Mouse (Mus musculus): ENCODE measurements around the gene Klhl23. TPM values are rescaled to one million over a fixed set of nuclear protein-coding genes. Genes with fewer than 3 reads are reported as not detected.
"Not testable (repeated sequence)": the region's sequence is repeated elsewhere in the genome, so short reads cannot be mapped to it uniquely, and the experiment has no call there.

The Klhl23 gene
- polyA plus RNA-seq, 1 experiment from 2014 or later = 41.0 TPM

- H3K27ac ChIP-seq (replicated peaks); H3K36me3 ChIP-seq; H3K4me2 ChIP-seq (replicated peaks); ATAC-seq (ENCODE audit: low FRiP score, low read depth); H3K9me3 ChIP-seq; H3K4me1 ChIP-seq; H3K4me3 ChIP-seq; H3K9ac ChIP-seq (replicated peaks); H3K27me3 ChIP-seq: not testable (repeated sequence)
- 66% methylated on average over 7 of the region's 7 CpGs for WGBS
Observed at GRCm38 (mm10) chr2:69811349-69811748, 10.4 kb upstream of the Klhl23 start.

GRCm38 (mm10) chr2:69816575-69816974, 5.2 kb upstream of the Klhl23 start:
- Histone ChIP-seq H3K36me3 (no peaks in the 10 kb centered on the region), H3K4me2 (replicated peaks) (no peak overlapping the region), H3K4me3 (no peak overlapping the region), H3K9me3 (no peaks in the 10 kb centered on the region), H3K4me1 (no peaks in the 10 kb centered on the region), H3K9ac (replicated peaks) (no peak overlapping the region), H3K27me3 (no peaks in the 10 kb centered on the region), H3K27ac (replicated peaks) (no peak overlapping the region)
- ATAC-seq (ENCODE audit: low FRiP score, low read depth) = no peak
- 91% methylated on average over 5 of the region's 5 CpGs for WGBS

GRCm38 (mm10) chr2:69818350-69819085, 3.2 kb upstream of the Klhl23 start:
- H3K27me3 ChIP-seq = no peaks in the 10 kb centered on the region
- H3K4me1 ChIP-seq = peaks cover 5% of the 10 kb centered on the region; the same call in 1 of the 2 replicates
- no peak overlapping the region for H3K4me2 ChIP-seq (replicated peaks)
- 84% methylated on average over 9 of the region's 9 CpGs for WGBS
- no peaks in the 10 kb centered on the region for H3K9me3 ChIP-seq
- no peak overlapping the region for H3K9ac ChIP-seq (replicated peaks)
- H3K27ac ChIP-seq (replicated peaks) = no peak overlapping the region
- H3K4me3 ChIP-seq = no peak overlapping the region
- H3K36me3 ChIP-seq = no peaks in the 10 kb centered on the region
- ATAC-seq (ENCODE audit: low FRiP score, low read depth) = no peak

GRCm38 (mm10) chr2:69820201-69820600, 1.5 kb upstream of the Klhl23 start:
- Histone ChIP-seq H3K27me3 (no peaks in the 10 kb centered on the region), H3K4me3 (no peak overlapping the region), H3K9ac (replicated peaks) (no peak overlapping the region), H3K4me2 (replicated peaks) (no peak overlapping the region), H3K36me3 (no peaks in the 10 kb centered on the region), H3K9me3 (no peaks in the 10 kb centered on the region), H3K27ac (replicated peaks) (no peak overlapping the region), H3K4me1 (peaks cover 18% of the 10 kb centered on the region; the same call in 1 of the 2 replicates)
- ATAC-seq (ENCODE audit: low FRiP score, low read depth) = no peak
- WGBS = 68% methylated on average over 1 of the region's 1 CpGs

GRCm38 (mm10) chr2:69822361-69823128, 801 bp downstream of the Klhl23 start:
- Histone ChIP-seq H3K27me3 (no peaks in the 10 kb centered on the region), H3K9me3 (no peaks in the 10 kb centered on the region), H3K4me2 (replicated peaks) (peak overlapping the region; percentile 79), H3K4me3 (peak overlapping the region; percentile 77), H3K36me3 (no peaks in the 10 kb centered on the region), H3K4me1 (peaks cover 23% of the 10 kb centered on the region), H3K27ac (replicated peaks) (peak overlapping the region; percentile 94), H3K9ac (replicated peaks) (peak overlapping the region; percentile 91)
- under 1% methylated on average over 47 of the region's 80 CpGs for WGBS
- peak; percentile 79 for ATAC-seq (ENCODE audit: low FRiP score, low read depth)

GRCm38 (mm10) chr2:69823129-69823677, 1.5 kb downstream of the Klhl23 start:
- peak; percentile 82 for ATAC-seq (ENCODE audit: low FRiP score, low read depth)
- WGBS = 2% methylated on average over 44 of the region's 45 CpGs
- peaks cover 26% of the 10 kb centered on the region for H3K4me1 ChIP-seq
- H3K27me3 ChIP-seq = no peaks in the 10 kb centered on the region
- peak overlapping the region; percentile 79 for H3K4me2 ChIP-seq (replicated peaks)
- H3K4me3 ChIP-seq = peak overlapping the region; percentile 77
- no peaks in the 10 kb centered on the region for H3K9me3 ChIP-seq
- peak overlapping the region; percentile 94 for H3K27ac ChIP-seq (replicated peaks)
- H3K9ac ChIP-seq (replicated peaks) = peak overlapping the region; percentile 91
- H3K36me3 ChIP-seq = no peaks in the 10 kb centered on the region

GRCm38 (mm10) chr2:69825898-69826297, 4.2 kb downstream of the Klhl23 start:
- no peaks in the 10 kb centered on the region for H3K27me3 ChIP-seq
- H3K27ac ChIP-seq (replicated peaks) = peak overlapping the region; percentile 35; the same call in 1 of the 2 replicates
- 66% methylated on average over 10 of the region's 10 CpGs for WGBS
- 0 out of 2 replicates have a peak, but pooled peaks cover 11% of the 10 kb centered on the region for H3K36me3 ChIP-seq
- no peak for ATAC-seq (ENCODE audit: low FRiP score, low read depth)
- no peak overlapping the region for H3K9ac ChIP-seq (replicated peaks)
- H3K9me3 ChIP-seq = no peaks in the 10 kb centered on the region
- no peak overlapping the region for H3K4me2 ChIP-seq (replicated peaks)
- H3K4me1 ChIP-seq = peaks cover 29% of the 10 kb centered on the region
- H3K4me3 ChIP-seq = no peak overlapping the region

GRCm38 (mm10) chr2:69826380-69826779, 4.6 kb downstream of the Klhl23 start:
- H3K4me1 ChIP-seq = peaks cover 29% of the 10 kb centered on the region

GRCm38 (mm10) chr2:69828031-69828430, 6.3 kb downstream of the Klhl23 start:
- Histone ChIP-seq H3K4me1 (peaks cover 24% of the 10 kb centered on the region), H3K36me3 (peaks cover 14% of the 10 kb centered on the region; the same call in 1 of the 2 replicates), H3K4me3 (no peak overlapping the region), H3K9me3 (no peaks in the 10 kb centered on the region), H3K9ac (replicated peaks) (no peak overlapping the region), H3K27me3 (no peaks in the 10 kb centered on the region), H3K27ac (replicated peaks) (no peak overlapping the region), H3K4me2 (replicated peaks) (0 out of 2 replicates have a peak overlapping the region, but pooled peaks have one; percentile 2)
- no peak for ATAC-seq (ENCODE audit: low FRiP score, low read depth)
- WGBS = 37% methylated on average over 7 of the region's 7 CpGs

More at GRCm38 (mm10) chr2:69826380-69826779, 4.6 kb downstream of the Klhl23 start:
- Histone ChIP-seq H3K9ac (replicated peaks) (0 out of 2 replicates have a peak overlapping the region, but pooled peaks have one; percentile 32), H3K27me3 (no peaks in the 10 kb centered on the region), H3K36me3 (peaks cover 14% of the 10 kb centered on the region; the same call in 1 of the 2 replicates), H3K9me3 (no peaks in the 10 kb centered on the region), H3K27ac (replicated peaks) (peak overlapping the region; percentile 35; the same call in 1 of the 2 replicates), H3K4me2 (replicated peaks) (0 out of 2 replicates have a peak overlapping the region, but pooled peaks have one; percentile 11), H3K4me3 (no peak overlapping the region)
- no peak for ATAC-seq (ENCODE audit: low FRiP score, low read depth)
- WGBS = 34% methylated on average over 2 of the region's 2 CpGs

GRCm38 (mm10) chr2:69829680-69830079, 7.9 kb downstream of the Klhl23 start:
- H3K27me3 ChIP-seq = no peaks in the 10 kb centered on the region
- H3K4me3 ChIP-seq = no peak overlapping the region
- peaks cover 12% of the 10 kb centered on the region for H3K4me1 ChIP-seq
- H3K9me3 ChIP-seq = no peaks in the 10 kb centered on the region
- no peak overlapping the region for H3K4me2 ChIP-seq (replicated peaks)
- H3K9ac ChIP-seq (replicated peaks) = no peak overlapping the region
- no peak for ATAC-seq (ENCODE audit: low FRiP score, low read depth)
- H3K36me3 ChIP-seq = peaks cover 28% of the 10 kb centered on the region
- WGBS = 94% methylated on average over 2 of the region's 2 CpGs
- H3K27ac ChIP-seq (replicated peaks) = no peak overlapping the region

GRCm38 (mm10) chr2:69830116-69830515, 8.4 kb downstream of the Klhl23 start:
- no peak overlapping the region for H3K4me2 ChIP-seq (replicated peaks)
- H3K27ac ChIP-seq (replicated peaks) = no peak overlapping the region
- peaks cover 32% of the 10 kb centered on the region for H3K36me3 ChIP-seq
- no peaks in the 10 kb centered on the region for H3K9me3 ChIP-seq
- H3K27me3 ChIP-seq = no peaks in the 10 kb centered on the region
- no peak overlapping the region for H3K4me3 ChIP-seq
- no peak for ATAC-seq (ENCODE audit: low FRiP score, low read depth)
- H3K4me1 ChIP-seq = peaks cover 10% of the 10 kb centered on the region
- no peak overlapping the region for H3K9ac ChIP-seq (replicated peaks)
- WGBS = 92% methylated on average over 8 of the region's 8 CpGs

Measured in midbrain, embryonic 12.5 days (tissue).